Comparison of ENCODE assay signal across 8 mouse cellular contexts in genomic region chr3:95356701-95357449, GRCm38 (mm10). TPM values are rescaled to one million over a fixed set of nuclear protein-coding genes. Genes with fewer than 3 reads are reported as not detected.
DNase-seq lines count a peak whose midpoint lies in the region; ATAC-seq and TF ChIP-seq lines count a peak whose summit lies in the region.
"Not testable (repeated sequence)": the region's sequence is repeated elsewhere in the genome, so short reads cannot be mapped to it uniquely, and the experiment has no call there.

Setdb1 (minus strand) TSS chr3:95357202.

- peak; percentile 95 for DNase-seq in A20 (ENCODE audit: low read depth, low spot score)
- DNase-seq in heart, adult 9 months (ENCODE audit: low spot score in 2 of 2), result peak; percentile 91 to 93
- DNase-seq in monocyte, adult 2 months (ENCODE audit: low read depth in 1 of 2, low spot score in 2 of 2), result peak; percentile 67 to 75
- peak; percentile 90 to 92 for DNase-seq in spleen, postnatal 36 days (ENCODE audit: low spot score in 2 of 2)

- H3K9me3 ChIP-seq in kidney, embryonic 14.5 days (ENCODE audit: control insufficient read depth, low read length); limb, embryonic 15.5 days: not testable (repeated sequence)

- peak within 1 kb of the TSS; percentile 56 for H3K9ac ChIP-seq in kidney, embryonic 14.5 days (ENCODE audit: low read depth, low read length)
- H3K9ac ChIP-seq in limb, embryonic 15.5 days, result 0 out of 2 replicates have a peak within 1 kb of the TSS, but pooled peaks have one; percentile 39

- peak within 1 kb of the TSS; percentile 40 for H3K27ac ChIP-seq in bone marrow macrophage, adult 2 months (ENCODE audit: insufficient read depth, low read depth, low read length)
- not testable (repeated sequence) for H3K27ac ChIP-seq in embryonic fibroblast, embryonic 13.5 days (ENCODE audit: insufficient read depth, low read length); kidney, embryonic 14.5 days (ENCODE audit: low read depth, low read length)
- peak within 1 kb of the TSS; percentile 35; the same call in 1 of the 2 replicates for H3K27ac ChIP-seq in limb, embryonic 15.5 days

- H3K36me3 ChIP-seq in kidney, embryonic 14.5 days (ENCODE audit: control insufficient read depth, insufficient read depth, low read length), result peaks cover 21% of the 10 kb centered on the region
- H3K36me3 ChIP-seq in limb, embryonic 15.5 days, result peaks cover 17% of the 10 kb centered on the region

- H3K27me3 ChIP-seq in kidney, embryonic 14.5 days (ENCODE audit: control insufficient read depth, insufficient read depth, low read length); limb, embryonic 15.5 days: not testable (repeated sequence)

- peak within 1 kb of the TSS; percentile 76 for H3K4me3 ChIP-seq in bone marrow macrophage, adult 2 months (ENCODE audit: insufficient read depth, low read length)
- H3K4me3 ChIP-seq in embryonic fibroblast, embryonic 13.5 days (ENCODE audit: insufficient read depth, low read length), result peak within 1 kb of the TSS; percentile 73
- peak within 1 kb of the TSS; percentile 47 for H3K4me3 ChIP-seq in kidney, embryonic 14.5 days (ENCODE audit: low read length)
- H3K4me3 ChIP-seq in limb, embryonic 15.5 days, result peak within 1 kb of the TSS; percentile 47

- not testable (repeated sequence) for TF ChIP-seq POLR2A in bone marrow macrophage, adult 2 months (IDR thresholded peaks at IDR 0.05; ENCODE audit: borderline replicate concordance, low read depth, low read length); embryonic fibroblast, embryonic 13.5 days (IDR thresholded peaks at IDR 0.05; ENCODE audit: low read depth, low read length)

- WGBS in kidney, embryonic 14.5 days, result under 1% methylated on average over 28 of the region's 57 CpGs
- under 1% methylated on average over 31 of the region's 57 CpGs for WGBS in limb, embryonic 15.5 days

- TF ChIP-seq CTCF in bone marrow macrophage, adult 2 months (IDR thresholded peaks at IDR 0.05; ENCODE audit: low read depth, low read length); embryonic fibroblast, embryonic 13.5 days (IDR thresholded peaks at IDR 0.05; ENCODE audit: borderline replicate concordance, insufficient read depth, low read length): not testable (repeated sequence)

- peak within 1 kb of the TSS; percentile 31 for H3K4me2 ChIP-seq in kidney, embryonic 14.5 days (replicated peaks; ENCODE audit: low read depth, low read length)
- H3K4me2 ChIP-seq in limb, embryonic 15.5 days, result peak within 1 kb of the TSS; percentile 34; the same call in 1 of the 2 replicates

- not testable (repeated sequence) for H3K4me1 ChIP-seq in bone marrow macrophage, adult 2 months (ENCODE audit: control insufficient read depth, insufficient read depth, low read length); embryonic fibroblast, embryonic 13.5 days (ENCODE audit: control insufficient read depth, insufficient read depth, low read length); kidney, embryonic 14.5 days (ENCODE audit: control insufficient read depth, insufficient read depth, low read length); limb, embryonic 15.5 days

- peak; percentile 95 for ATAC-seq in kidney, embryonic 14.5 days (ENCODE audit: low FRiP score, low TSS enrichment)
- ATAC-seq in limb, embryonic 15.5 days (ENCODE audit: insufficient number of reproducible peaks, low FRiP score, low TSS enrichment, low read depth), result peak; percentile 93

RNA-seq across cellular contexts. Expression of gene Setdb1, which starts in this region (rescaled TPM):
- polyA plus RNA-seq in bone marrow macrophage, adult 2 months (2012; ENCODE audit: insufficient read depth, insufficient read length, missing spikeins), result 34.2 and 37.2 TPM in 2 replicates
- polyA plus RNA-seq in embryonic fibroblast, embryonic 13.5 days (2011; ENCODE audit: insufficient read length, low read depth, missing spikeins), result 28.6 and 34.3 TPM in 2 replicates
- 30.2 and 56.5 TPM in 2 replicates for polyA plus RNA-seq in kidney, embryonic 14.5 days (2014; fragmentation: Nextera tagmentation; extraction: Ambion mirVana)
- 35.9 and 36.9 TPM in 2 replicates for polyA plus RNA-seq in limb, embryonic 15.5 days (2015; fragmentation: Nextera tagmentation; extraction: Ambion mirVana)
